Mouse (Mus musculus) embryonic facial prominence, embryonic 10.5 days (tissue): Measurements from ENCODE around the gene Patz1. TPM values are rescaled to one million over a fixed set of nuclear protein-coding genes. Genes with fewer than 3 reads are reported as not detected.

Experiments used
- DNase-seq: peaks from one replicate; pipeline ENCODE4 v3.0.0-alpha.2; 2017; ENCODE audit warnings: low spot score
- H3K27ac ChIP-seq: fragments of 300-500 bp; sonication (generic); replicated peaks from 2 replicates; pipeline ENCODE4 v1.5.1; 2016; ENCODE audit warnings: mild to moderate bottlenecking
- H3K27me3 ChIP-seq: fragments of 300-500 bp; sonication (generic); replicated peaks from 2 replicates; pipeline ENCODE4 v1.6.1; 2016; ENCODE audit warnings: low read depth, mild to moderate bottlenecking; ENCODE audit not compliant: poor library complexity, severe bottlenecking
- H3K36me3 ChIP-seq: fragments of 300-500 bp; sonication (generic); replicated peaks from 2 replicates; pipeline ENCODE4 v1.6.1; 2016; ENCODE audit warnings: mild to moderate bottlenecking, moderate library complexity
- H3K4me1 ChIP-seq: fragments of 300-500 bp; sonication (generic); 2 replicates; pipeline ENCODE4 v1.6.1; 2016
- H3K4me3 ChIP-seq: fragments of 300-500 bp; sonication (generic); 2 replicates; pipeline ENCODE4 v1.5.1; 2016; ENCODE audit warnings: mild to moderate bottlenecking, moderate library complexity
- H3K9me3 ChIP-seq: fragments of 300-500 bp; sonication (generic); 2 replicates; pipeline ENCODE4 v1.6.1; 2016; ENCODE audit warnings: mild to moderate bottlenecking
- WGBS: fragments of 180-500 bp; shearing (Covaris S2); methylation state at CpG from one replicate; pipeline ENCODE4 v1.1.7; 2016; 5-methylcytosine and 5-hydroxymethylcytosine counted together
- polyA plus RNA-seq: library from polyadenylated mRNA; unstranded; fragments of >200 nt; fragmentation: Nextera tagmentation; extraction: Ambion mirVana; gene quantifications from 2 replicates; pipeline ENCODE4 v1.2.1, GENCODE M21; 2016

The Patz1 gene
- polyA plus RNA-seq, 1 experiment from 2014 or later: 91.5 TPM

DNA sequence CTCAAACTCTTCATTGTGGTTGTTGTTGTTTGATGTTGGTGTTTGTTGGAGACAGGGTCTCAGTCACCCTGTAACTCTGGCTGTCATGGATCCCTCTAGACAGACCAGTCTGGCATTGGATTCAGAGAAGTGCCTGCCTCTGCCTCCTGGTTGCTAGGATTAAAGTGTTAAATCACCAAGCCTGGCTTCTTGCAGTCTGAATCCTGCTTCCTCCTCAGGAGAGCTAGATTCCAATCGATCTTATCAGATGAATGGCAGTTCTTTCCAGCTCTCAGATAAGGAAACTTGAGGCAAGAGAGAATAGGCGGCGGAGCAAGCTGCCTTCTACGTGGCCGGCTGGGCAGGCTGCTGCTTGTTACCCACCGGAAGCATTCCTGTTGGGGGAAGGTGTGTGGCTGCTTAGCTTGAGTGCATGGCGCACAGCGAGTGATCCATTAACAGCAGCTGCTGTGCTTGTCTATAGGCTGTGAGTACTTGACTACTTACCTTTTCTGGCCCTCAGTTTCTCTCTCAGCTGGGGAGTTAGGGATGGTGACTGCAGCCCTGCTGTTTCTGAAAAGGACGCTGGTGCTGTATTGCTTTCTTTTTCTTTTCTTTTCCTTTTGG, 46.1 kb downstream of the Patz1 start:
- peak; percentile 42 for DNase-seq
- H3K27ac ChIP-seq: no peak overlapping the region
- H3K27me3 ChIP-seq: peaks cover 26% of the 10 kb centered on the region
- no peak overlapping the region for H3K4me3 ChIP-seq
- no peaks in the 10 kb centered on the region; the same call in 1 of the 2 replicates for H3K36me3 ChIP-seq
- 33% methylated on average over 9 of the region's 9 CpGs for WGBS
- H3K9me3 ChIP-seq: no peaks in the 10 kb centered on the region
- H3K4me1 ChIP-seq: peaks cover 63% of the 10 kb centered on the region

DNA sequence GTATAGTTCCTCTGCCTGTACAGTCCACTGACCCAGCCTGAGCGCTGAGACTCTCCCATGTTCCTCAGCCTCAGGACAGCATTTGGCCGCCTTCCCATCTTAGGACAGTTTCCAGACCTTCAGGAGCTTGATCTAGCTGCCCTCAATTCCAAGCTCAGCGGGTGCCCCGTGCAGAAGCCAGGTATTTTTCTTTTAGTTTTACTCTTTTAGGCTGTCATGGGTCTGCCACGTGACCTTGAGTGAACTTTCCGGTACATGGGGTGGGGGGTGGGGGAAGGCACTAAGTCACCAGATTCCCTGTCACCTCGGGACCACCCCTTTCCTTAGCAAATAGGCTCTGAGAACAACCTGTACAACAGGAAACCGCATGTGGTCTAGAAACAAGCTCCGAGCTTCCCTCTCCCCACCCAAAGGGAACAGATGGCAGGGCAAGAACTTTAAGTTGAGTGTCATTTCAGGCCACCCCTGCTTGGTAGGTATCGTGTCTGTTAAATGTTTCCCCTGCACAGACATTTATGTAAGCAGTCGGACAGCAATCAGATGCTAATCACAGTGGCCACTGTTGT, 47.1 kb downstream of the Patz1 start:
- Histone ChIP-seq H3K9me3 (no peaks in the 10 kb centered on the region), H3K4me3 (no peak overlapping the region), H3K27me3 (peaks cover 19% of the 10 kb centered on the region), H3K4me1 (peaks cover 58% of the 10 kb centered on the region), H3K27ac (no peak overlapping the region), H3K36me3 (no peaks in the 10 kb centered on the region; the same call in 1 of the 2 replicates)
- DNase-seq: no peak
- 48% methylated on average over 11 of the region's 11 CpGs for WGBS

GRCm38 (mm10) chr11:3336602-3337001, 47.9 kb downstream of the Patz1 start:
- H3K4me1 ChIP-seq: peaks cover 50% of the 10 kb centered on the region
- peaks cover 10% of the 10 kb centered on the region for H3K27me3 ChIP-seq
- H3K36me3 ChIP-seq: peaks cover 7% of the 10 kb centered on the region; the same call in 1 of the 2 replicates
- H3K4me3 ChIP-seq: no peak overlapping the region
- 69% methylated on average over 3 of the region's 3 CpGs for WGBS
- H3K9me3 ChIP-seq: no peaks in the 10 kb centered on the region
- DNase-seq: no peak
- peak overlapping the region; percentile 88 for H3K27ac ChIP-seq

DNA sequence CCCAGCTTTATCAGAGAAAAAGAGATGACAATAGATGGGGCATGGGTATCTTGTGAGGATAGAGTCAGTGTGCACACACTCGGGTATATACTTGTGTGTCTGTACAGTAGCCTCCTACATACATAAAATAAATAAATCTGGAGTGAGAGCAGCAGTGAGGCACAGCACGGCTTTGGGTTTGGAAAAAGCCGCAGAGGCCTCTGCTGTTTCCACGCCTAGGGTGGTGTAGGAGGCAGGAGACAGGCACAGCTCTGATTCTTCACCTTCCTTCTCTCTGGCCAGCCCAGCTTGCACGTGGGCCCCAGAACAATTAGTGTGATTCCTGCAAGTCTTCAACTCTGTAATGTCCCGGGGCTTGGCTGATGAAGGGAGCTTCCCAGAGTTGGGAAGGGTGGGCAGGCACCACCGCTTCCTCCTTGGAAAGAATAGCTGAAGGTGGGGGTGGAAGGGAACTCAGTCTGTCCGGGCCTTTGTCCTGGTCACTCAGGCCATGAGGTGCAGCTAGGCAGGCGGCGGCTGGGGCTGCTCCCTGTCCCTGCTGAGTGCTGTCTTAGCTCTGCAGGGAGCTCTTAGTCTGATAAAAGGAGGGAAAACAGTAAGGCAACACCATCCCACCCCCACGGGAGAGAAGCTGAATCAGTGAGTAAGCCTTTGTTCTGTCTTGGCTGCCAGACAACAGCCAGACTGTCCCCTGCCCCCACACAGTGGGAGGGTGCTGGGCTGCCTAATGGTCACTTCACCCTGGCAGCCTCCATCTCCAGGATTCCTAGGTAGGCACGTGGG, 48.7 kb downstream of the Patz1 start:
- Histone ChIP-seq H3K4me1 (peaks cover 45% of the 10 kb centered on the region), H3K27ac (peak overlapping the region; percentile 88), H3K36me3 (peaks cover 9% of the 10 kb centered on the region; the same call in 1 of the 2 replicates), H3K9me3 (no peaks in the 10 kb centered on the region), H3K27me3 (peaks cover 9% of the 10 kb centered on the region), H3K4me3 (0 out of 2 replicates have a peak overlapping the region, but pooled peaks have one; percentile 25)
- 12% methylated on average over 12 of the region's 12 CpGs for WGBS
- DNase-seq: peak; percentile 60

DNA sequence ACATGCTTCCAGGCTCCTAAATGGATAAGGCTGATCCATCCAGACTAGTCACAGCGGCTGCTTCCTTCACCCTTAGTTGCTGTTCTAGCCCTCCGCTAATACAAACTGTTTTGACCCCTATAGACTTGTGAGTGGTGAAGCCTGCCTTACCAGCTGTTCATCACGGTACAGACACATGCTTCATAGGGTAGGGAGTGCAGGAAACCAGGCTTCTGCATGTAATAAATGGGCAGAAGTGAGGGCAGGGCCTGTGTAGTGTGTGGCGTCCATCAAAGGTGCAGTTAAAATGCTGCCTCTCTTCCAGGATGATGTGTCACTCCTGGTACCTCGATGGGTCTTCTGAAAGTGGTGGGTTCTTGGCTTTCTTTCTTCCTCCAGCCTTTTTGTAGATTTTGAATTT, 49.3 kb downstream of the Patz1 start:
- no peak overlapping the region for H3K4me3 ChIP-seq
- H3K9me3 ChIP-seq: no peaks in the 10 kb centered on the region
- H3K27ac ChIP-seq: peak overlapping the region; percentile 88
- peaks cover 14% of the 10 kb centered on the region for H3K36me3 ChIP-seq
- 54% methylated on average over 5 of the region's 5 CpGs for WGBS
- peaks cover 39% of the 10 kb centered on the region for H3K4me1 ChIP-seq
- H3K27me3 ChIP-seq: peaks cover 6% of the 10 kb centered on the region
- DNase-seq: no peak

DNA sequence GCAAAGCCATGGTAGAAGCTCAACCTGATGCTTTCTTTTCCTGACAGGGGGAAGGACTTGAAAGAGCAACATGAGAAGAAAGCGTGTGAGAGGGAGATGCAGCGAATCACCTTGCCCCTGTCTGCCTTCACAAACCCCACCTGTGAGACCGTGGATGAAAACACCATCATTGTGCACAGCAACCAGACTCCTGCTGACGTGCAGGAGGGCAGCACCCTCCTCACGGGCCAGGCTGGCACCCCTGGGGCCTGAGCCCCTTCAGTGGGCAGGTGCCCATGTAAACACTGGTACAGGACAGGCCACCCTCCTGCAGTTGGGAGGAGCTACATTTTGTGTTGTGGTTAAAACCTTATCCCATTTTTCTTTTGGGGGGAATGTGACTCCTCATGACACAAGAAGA, 52.8 kb downstream of the Patz1 start:
- Histone ChIP-seq H3K27ac (no peak overlapping the region), H3K36me3 (peaks cover 49% of the 10 kb centered on the region), H3K4me3 (no peak overlapping the region), H3K9me3 (no peaks in the 10 kb centered on the region), H3K27me3 (no peaks in the 10 kb centered on the region), H3K4me1 (peaks cover 19% of the 10 kb centered on the region)
- no peak for DNase-seq
- WGBS: 76% methylated on average over 5 of the region's 5 CpGs

GRCm38 (mm10) chr11:3344916-3345315, 56.2 kb downstream of the Patz1 start:
- H3K36me3 ChIP-seq: peaks cover 71% of the 10 kb centered on the region
- no peak overlapping the region for H3K4me3 ChIP-seq
- H3K9me3 ChIP-seq: no peaks in the 10 kb centered on the region
- DNase-seq: no peak
- H3K4me1 ChIP-seq: peaks cover 28% of the 10 kb centered on the region
- 88% methylated on average over 3 of the region's 3 CpGs for WGBS
- H3K27ac ChIP-seq: no peak overlapping the region
- no peaks in the 10 kb centered on the region for H3K27me3 ChIP-seq

DNA sequence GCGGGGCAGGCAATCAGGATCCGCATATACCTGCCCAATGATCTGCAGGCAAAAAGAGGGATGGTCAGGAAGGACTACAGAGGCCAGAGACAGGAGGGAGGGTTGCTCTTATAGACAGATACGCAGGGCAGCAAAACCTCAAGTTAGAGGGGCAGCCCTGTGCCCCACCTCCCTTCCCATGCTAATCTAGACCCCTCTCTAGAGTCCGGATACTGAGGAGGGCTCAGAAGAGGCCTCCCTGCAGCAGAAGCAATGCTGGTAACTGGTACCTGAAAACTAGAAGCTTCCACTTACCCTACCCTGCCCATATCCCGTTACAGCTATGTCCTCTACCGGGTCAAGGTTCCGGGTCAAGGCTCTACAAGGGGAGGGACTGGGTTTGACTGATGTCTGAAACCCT, 57.7 kb downstream of the Patz1 start:
- H3K36me3 ChIP-seq: peaks cover 80% of the 10 kb centered on the region
- 93% methylated on average over 7 of the region's 7 CpGs for WGBS
- no peaks in the 10 kb centered on the region for H3K9me3 ChIP-seq
- H3K27me3 ChIP-seq: no peaks in the 10 kb centered on the region
- DNase-seq: no peak
- peaks cover 28% of the 10 kb centered on the region for H3K4me1 ChIP-seq
- H3K4me3 ChIP-seq: no peak overlapping the region
- H3K27ac ChIP-seq: no peak overlapping the region

DNA sequence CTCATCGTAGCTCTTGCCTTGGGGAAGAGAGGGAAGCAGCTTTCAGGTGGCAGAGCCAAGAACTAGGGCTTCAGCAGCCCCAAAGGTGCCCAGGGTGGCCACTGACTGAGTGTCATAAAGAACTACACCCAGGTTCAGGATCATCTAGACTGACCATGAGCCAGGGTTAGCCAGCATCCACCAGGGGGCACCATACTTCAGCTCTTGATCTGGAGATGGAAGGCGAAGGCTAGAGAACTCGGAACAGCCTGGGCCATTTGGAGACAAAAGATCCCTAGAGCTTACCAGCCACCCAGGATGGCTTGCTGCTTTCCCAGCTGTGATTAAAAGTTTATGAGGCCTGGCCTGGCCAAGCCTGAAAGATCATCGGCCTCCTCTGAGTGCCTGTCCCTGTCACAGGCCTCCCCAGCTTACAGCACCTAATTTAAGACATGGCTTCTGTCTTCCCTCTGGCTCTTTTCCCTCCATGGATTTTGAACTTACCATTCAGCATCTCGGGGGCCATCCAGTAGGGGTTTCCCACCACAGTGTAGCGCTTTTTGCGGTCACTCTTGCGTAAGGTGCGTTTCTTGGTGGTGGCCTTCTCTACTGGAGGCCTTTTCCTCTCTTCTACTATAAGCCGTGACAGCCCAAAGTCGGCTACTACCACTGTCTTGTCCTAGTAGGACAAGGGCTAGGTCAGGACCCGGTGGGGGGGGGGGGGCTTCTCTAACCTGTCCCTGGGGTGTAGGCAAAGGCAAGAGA, 58.6 kb downstream of the Patz1 start:
- H3K27me3 ChIP-seq: no peaks in the 10 kb centered on the region
- peak; percentile 86 for DNase-seq
- no peaks in the 10 kb centered on the region for H3K9me3 ChIP-seq
- H3K4me1 ChIP-seq: peaks cover 24% of the 10 kb centered on the region
- no peak overlapping the region for H3K4me3 ChIP-seq
- WGBS: 61% methylated on average over 12 of the region's 12 CpGs
- H3K36me3 ChIP-seq: peaks cover 83% of the 10 kb centered on the region
- H3K27ac ChIP-seq: peak overlapping the region; percentile 77

DNA sequence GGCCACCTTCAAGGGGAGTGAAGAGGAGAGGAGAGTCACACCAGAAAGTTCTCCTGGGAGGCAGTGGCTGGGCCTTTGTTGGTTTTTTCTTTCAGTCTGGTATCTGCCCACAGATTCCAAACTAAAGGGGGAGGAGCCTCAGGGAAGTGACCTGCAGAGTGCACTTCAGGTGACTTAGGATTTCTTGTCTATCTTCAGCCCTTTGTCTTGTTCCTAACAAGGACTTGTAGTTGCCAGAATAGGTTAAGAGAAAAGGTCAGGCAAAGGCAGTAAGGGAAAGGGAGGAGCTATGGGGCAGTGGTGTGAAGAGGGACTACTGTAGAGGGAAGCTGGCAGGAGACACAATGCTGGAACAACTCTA, 59.1 kb downstream of the Patz1 start:
- no peaks in the 10 kb centered on the region for H3K9me3 ChIP-seq
- H3K4me3 ChIP-seq: no peak overlapping the region
- peaks cover 85% of the 10 kb centered on the region for H3K36me3 ChIP-seq
- peak overlapping the region; percentile 77 for H3K27ac ChIP-seq
- H3K27me3 ChIP-seq: no peaks in the 10 kb centered on the region
- DNase-seq: no peak
- H3K4me1 ChIP-seq: peaks cover 28% of the 10 kb centered on the region

DNA sequence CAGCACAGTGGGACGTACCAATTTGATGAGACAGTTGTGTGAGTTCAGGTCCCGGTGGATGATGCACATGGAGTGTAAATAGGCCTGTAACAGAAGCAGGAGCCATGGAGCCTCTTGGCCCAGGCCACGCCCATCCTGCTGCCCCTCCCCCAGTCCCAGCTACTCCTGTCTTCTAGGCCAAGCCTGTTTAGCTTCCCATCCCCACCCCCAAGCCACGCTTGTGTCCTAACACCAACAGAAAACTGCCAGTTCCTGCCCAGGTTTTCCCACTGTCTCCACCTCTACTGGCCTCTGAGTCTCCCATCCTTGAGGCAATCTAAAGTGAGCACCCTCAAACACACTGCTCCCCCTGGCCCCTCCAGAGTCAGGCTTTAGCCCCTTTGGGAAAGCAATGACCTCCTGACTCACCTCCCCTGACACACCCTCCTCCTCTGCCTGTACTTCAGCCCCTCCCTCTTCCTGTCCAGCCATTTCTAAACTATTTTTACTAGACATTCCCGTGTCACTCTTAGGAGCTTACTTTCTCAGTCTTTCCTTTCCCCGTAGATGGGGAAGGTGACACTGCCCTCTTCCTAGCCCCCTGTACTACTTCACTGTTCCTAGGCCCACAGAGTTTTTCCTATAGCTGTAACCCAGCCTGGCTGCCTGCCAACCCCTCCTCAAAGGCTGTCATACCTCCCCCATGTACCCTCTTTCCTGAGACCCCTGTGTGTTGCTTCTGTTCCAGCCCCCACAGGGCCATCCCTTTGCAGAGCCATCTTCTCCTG, 60.1 kb downstream of the Patz1 start:
- WGBS: 18% methylated on average over 6 of the region's 6 CpGs
- Histone ChIP-seq H3K27me3 (no peaks in the 10 kb centered on the region), H3K4me3 (peak overlapping the region; percentile 19; the same call in 1 of the 2 replicates), H3K27ac (peak overlapping the region; percentile 77), H3K4me1 (peaks cover 33% of the 10 kb centered on the region), H3K9me3 (no peaks in the 10 kb centered on the region), H3K36me3 (peaks cover 85% of the 10 kb centered on the region)
- peak; percentile 76 for DNase-seq

- 85% methylated on average over 4 of the region's 4 CpGs for WGBS
- peak overlapping the region; percentile 77 for H3K27ac ChIP-seq
- peaks cover 85% of the 10 kb centered on the region for H3K36me3 ChIP-seq
Observed at GRCm38 (mm10) chr11:3349343-3349695, 60.6 kb downstream of the Patz1 start.

More at GRCm38 (mm10) chr11:3349343-3349695, 60.6 kb downstream of the Patz1 start:
- DNase-seq: no peak
- Histone ChIP-seq H3K4me3 (no peak overlapping the region), H3K9me3 (no peaks in the 10 kb centered on the region), H3K27me3 (no peaks in the 10 kb centered on the region), H3K4me1 (peaks cover 33% of the 10 kb centered on the region)
